Comparison of ENCODE assay signal across 7 mouse cellular contexts in genomic region chr7:78990302-78991038, GRCm38 (mm10).
DNase-seq lines count a peak whose midpoint lies in the region; ATAC-seq and TF ChIP-seq lines count a peak whose summit lies in the region.

No protein-coding gene starts in this region.

- H3K36me3 ChIP-seq in megakaryocyte, embryonic 14.5 days (replicated peaks; ENCODE audit: low read length), result no peaks in the 10 kb centered on the region
- H3K36me3 ChIP-seq in heart, postnatal 0 days (replicated peaks; ENCODE audit: control insufficient read depth, insufficient read depth, low read length), result no peaks in the 10 kb centered on the region
- no peaks in the 10 kb centered on the region for H3K36me3 ChIP-seq in liver, embryonic 11.5 days (ENCODE audit: control insufficient read depth, insufficient read depth, low read length)

- peak; percentile 86 for DNase-seq in embryo, embryonic 10.5 days (ENCODE audit: low spot score)
- peak; percentile 17 for DNase-seq in heart, postnatal 0 days (ENCODE audit: low spot score)
- DNase-seq in liver, embryonic 11.5 days (ENCODE audit: low spot score), result peak; percentile 40
- peak; percentile 85 for DNase-seq in retina, postnatal 1 day
- DNase-seq in cerebellum, adult 9-11 months, result no peak

- no peak overlapping the region for H3K27ac ChIP-seq in heart, postnatal 0 days (ENCODE audit: low read depth)
- no peak overlapping the region for H3K27ac ChIP-seq in liver, embryonic 11.5 days (ENCODE audit: low read depth, low read length)

- peak overlapping the region; percentile 27 for H3K9ac ChIP-seq in heart, postnatal 0 days (replicated peaks; ENCODE audit: low read depth, low read length)
- H3K9ac ChIP-seq in liver, embryonic 11.5 days (ENCODE audit: low read depth, low read length), result no peak overlapping the region

- ATAC-seq in megakaryocyte, adult 5-6 weeks (ENCODE audit: poor library complexity, severe bottlenecking), result no peak
- peak; percentile 70 for ATAC-seq in heart, postnatal 0 days (ENCODE audit: insufficient read depth, low read depth)
- ATAC-seq in liver, embryonic 11.5 days (replicated peaks; ENCODE audit: low FRiP score), result no peak

- no peak for TF ChIP-seq EP300 in heart, postnatal 0 days (IDR thresholded peaks at IDR 0.05; ENCODE audit: low read depth)

- peak overlapping the region; percentile 62 for H3K4me2 ChIP-seq in heart, postnatal 0 days (ENCODE audit: low read depth, low read length)
- H3K4me2 ChIP-seq in liver, embryonic 11.5 days, result peak overlapping the region; percentile 66

- TF ChIP-seq CTCF in heart, postnatal 0 days (IDR thresholded peaks at IDR 0.05; ENCODE audit: low read depth), result no peak

- H3K27me3 ChIP-seq in megakaryocyte, embryonic 14.5 days (replicated peaks), result peaks cover 33% of the 10 kb centered on the region
- 0 out of 2 replicates have a peak, but pooled peaks cover 13% of the 10 kb centered on the region for H3K27me3 ChIP-seq in heart, postnatal 0 days (ENCODE audit: control insufficient read depth, insufficient read depth, low read length)
- H3K27me3 ChIP-seq in liver, embryonic 11.5 days (replicated peaks; ENCODE audit: control insufficient read depth, insufficient read depth, low read length), result no peaks in the 10 kb centered on the region; the same call in 1 of the 2 replicates

- H3K4me1 ChIP-seq in megakaryocyte, embryonic 14.5 days, result peaks cover 4% of the 10 kb centered on the region
- no peaks in the 10 kb centered on the region for H3K4me1 ChIP-seq in heart, postnatal 0 days (ENCODE audit: control insufficient read depth, insufficient read depth)
- no peaks in the 10 kb centered on the region for H3K4me1 ChIP-seq in liver, embryonic 11.5 days (replicated peaks; ENCODE audit: control insufficient read depth, insufficient read depth, low read length)

- peak overlapping the region; percentile 64 for H3K4me3 ChIP-seq in megakaryocyte, embryonic 14.5 days (replicated peaks)
- H3K4me3 ChIP-seq in heart, postnatal 0 days (ENCODE audit: low read depth, low read length), result peak overlapping the region; percentile 37
- H3K4me3 ChIP-seq in liver, embryonic 11.5 days (ENCODE audit: low read depth, low read length), result peak overlapping the region; percentile 27

- no peaks in the 10 kb centered on the region for H3K9me3 ChIP-seq in megakaryocyte, embryonic 14.5 days
- H3K9me3 ChIP-seq in heart, postnatal 0 days (replicated peaks; ENCODE audit: control insufficient read depth, low read length), result no peaks in the 10 kb centered on the region
- H3K9me3 ChIP-seq in liver, embryonic 11.5 days (ENCODE audit: control insufficient read depth, low read length), result no peaks in the 10 kb centered on the region

- WGBS in heart, postnatal 0 days, result 5% methylated on average over 27 of the region's 27 CpGs
- 6% methylated on average over 27 of the region's 27 CpGs for WGBS in liver, embryonic 11.5 days
